In genomic region chr6:136328416-136328815, GRCm38 (mm10) we compare ENCODE assay signal across 10 mouse cellular contexts. TPM values are rescaled to one million over a fixed set of nuclear protein-coding genes. Genes with fewer than 3 reads are reported as not detected.
"Had no signal": no experiment of that assay in that cellular context is flagged by ENCODE, and none has a peak within 500 bp of the region (broad histone marks: within the 10 kb centered on the region; RNA-seq: fewer than 3 reads in every experiment).

No protein-coding gene starts in this region.

RNA-seq across cellular contexts. Expression of gene Gm8994, which starts 1.1 kb away (rescaled TPM):
- polyA plus RNA-seq: neural tube, embryonic 12.5 days; neural tube, embryonic 13.5 days; neural tube, embryonic 14.5 days; neural tube, embryonic 15.5 days; small intestine, adult 2 months; spleen, adult 2 months; stomach, embryonic 14.5 days; stomach, embryonic 16.5 days; stomach, postnatal 0 days; thymus, postnatal 0 days had no signal
